Mouse (Mus musculus) adrenal gland, adult (tissue): ENCODE results near the gene Tesmin.

ENCODE experiments used
- DNase-seq, 2 experiments: peaks; one replicate each; pipeline ENCODE4 v3.0.0; 2022 to 2023; ENCODE audit warnings: low spot score in 1 of 2; ENCODE audit not compliant: inconsistent age in 2 of 2

Tesmin gene

DNA sequence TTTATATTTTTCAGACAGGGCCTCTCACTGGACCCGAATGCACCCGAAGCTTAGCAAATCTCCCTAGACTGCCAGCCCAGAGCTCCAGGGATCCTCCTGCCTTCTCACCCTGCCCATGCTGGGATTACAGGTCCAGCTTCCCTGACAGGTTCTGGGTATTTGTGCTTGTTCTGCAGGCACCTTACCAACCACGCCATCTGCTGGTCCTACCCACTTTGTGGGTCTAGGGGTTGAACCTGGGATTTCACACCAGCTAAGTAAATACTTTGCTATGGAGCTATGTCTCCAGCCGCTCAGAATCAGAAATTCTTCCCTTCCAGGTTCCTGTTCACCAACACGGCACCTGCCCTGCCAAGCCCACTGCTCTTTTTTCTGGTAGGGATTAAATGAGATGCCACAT is 49.3 kb downstream of the Tesmin start:
- no peak for DNase-seq

DNA sequence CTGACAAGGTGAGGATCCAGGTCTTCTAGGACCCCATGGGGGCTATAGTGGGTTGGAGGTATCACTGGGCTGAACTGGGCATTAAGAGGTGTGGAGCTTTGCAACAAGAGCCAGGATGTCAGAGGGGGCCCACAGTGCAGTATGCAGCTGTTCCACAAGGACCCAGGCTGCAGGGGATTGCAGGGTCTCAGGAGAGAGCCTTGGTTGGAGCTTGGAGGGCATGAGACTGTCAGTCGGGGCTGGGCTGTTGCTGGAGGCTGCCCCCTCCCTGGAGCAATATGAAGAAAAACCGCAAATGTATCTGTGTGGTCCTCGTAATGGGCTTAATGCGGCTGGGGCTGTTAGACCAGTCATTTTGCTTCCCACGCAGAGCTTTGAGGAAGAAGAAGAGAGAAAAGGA is 52.0 kb downstream of the Tesmin start:
- DNase-seq = no peak

DNA sequence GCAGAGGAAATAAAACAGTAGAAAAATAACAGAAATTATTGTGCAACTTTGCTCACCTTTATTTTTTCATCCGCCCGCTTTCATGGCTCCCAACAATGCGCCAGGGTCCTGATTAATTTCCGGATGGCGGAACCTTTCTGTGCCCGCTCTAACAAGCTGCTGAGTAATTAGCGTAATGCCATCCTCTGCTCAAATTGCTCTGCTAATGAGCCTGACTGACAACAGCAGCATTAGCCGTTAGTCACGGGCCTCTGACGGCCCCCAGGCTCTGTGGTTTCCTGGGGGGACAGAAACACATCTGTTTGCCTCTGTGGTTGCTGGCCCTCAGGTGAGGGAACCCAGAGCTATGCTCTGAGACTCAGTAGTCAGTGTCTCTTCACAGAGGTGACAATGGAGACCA is 52.4 kb downstream of the Tesmin start:
- DNase-seq = no peak

DNA sequence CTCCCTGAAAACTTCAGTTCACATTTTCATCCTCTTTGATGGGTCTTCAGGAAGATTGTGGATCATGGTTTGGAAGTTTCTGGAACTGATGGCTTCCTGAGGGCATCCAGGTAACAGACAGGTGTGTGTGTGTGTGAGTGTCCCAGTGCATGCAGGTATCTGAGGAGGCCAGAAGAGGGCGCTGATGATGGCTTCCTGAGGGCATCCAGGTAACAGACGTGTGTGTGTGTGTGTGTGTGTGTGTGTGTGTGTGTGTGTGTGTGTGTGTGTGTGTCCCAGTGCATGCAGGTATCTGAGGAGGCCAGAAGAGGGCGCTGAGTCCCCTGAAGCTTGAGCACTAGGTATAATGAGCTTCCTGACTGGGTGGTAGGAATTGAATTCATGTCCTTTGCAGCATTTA is 58.7 kb downstream of the Tesmin start:
- no peak for DNase-seq

DNA sequence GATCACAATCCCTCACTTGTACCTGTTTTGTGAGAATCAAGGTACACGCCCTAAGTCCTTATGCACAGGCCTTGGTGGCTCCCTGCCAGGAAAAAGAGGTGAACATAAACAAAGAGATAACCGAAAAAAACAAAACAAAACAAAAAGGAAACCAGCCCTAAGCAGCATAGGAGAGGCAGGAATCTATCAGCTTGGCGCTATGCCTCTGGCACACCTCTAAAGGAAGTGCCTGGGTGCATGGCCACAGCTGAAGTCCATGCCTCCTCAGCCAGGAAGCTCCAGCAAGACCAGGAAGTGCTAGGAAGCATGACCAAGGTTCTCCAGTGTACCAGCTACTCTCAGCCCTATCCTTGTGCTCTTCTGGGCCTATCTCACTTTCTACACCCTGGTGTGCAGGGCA is 60.6 kb downstream of the Tesmin start:
- no peak for DNase-seq

DNA sequence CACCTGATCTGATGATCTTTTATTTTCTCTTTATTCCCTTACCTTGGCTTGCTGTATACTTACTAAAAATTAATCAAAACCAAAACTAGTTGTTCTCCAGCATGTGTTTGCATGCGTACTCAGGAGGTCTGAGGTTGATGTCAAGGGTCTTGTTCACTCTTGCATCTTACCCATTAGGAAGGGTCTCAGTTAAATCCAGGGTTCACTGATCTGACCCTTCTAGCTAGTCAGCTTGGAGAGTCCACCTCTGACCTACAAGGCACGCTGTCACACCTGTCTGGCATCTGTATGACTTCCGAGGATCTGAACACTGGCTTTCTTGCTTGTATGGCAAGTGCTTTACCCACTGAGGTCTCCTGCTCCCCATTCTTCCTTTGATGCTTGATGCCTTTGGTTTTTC is 62.1 kb downstream of the Tesmin start:
- DNase-seq = no peak

DNA sequence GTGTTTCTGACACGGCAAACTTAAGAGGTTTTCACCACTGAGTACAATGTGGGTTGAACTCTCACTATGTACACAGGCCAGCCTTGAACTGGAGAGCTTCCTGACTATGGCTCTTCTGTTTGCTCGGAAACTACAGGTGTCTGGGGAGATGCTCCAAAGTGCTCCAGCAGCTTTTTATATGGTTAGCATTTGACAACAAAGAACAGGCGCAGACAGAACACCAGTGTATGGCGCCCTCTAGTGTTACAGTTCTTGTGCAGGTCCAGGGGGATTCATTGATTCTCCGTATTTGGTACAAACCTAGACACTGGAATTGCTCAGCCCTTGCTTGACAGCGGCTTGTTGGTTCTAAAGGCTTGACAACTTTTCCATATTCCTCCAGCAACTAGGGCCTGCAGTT is 62.5 kb downstream of the Tesmin start:
- peak; percentile 74 to 92 for DNase-seq

DNA sequence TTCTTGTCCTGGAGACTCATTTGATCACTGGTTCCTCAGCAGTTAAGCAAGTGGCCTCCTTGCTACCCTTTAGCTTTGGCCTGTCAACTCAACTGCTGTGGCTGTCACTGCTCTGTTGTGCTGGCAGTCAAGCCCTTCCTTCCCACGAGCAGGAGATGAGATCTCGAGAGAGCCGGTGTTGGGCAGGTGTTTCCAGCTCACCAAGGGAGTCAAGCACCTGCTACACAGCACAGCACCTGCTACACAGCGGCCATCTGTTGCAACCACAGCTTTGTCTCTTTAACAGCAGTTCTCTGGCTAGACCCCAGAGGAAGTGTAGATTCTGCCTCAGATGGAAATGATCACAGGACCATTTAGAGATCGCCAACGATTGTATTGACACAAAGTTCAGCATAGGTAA is 63.0 kb downstream of the Tesmin start:
- no peak for DNase-seq
